Mouse (Mus musculus) cerebral cortex, adult 2 months (tissue): ENCODE data around the gene Gm39566.

Experiments
- WGBS: fragments of 180-500 bp; shearing (Covaris S2); methylation state at CpG from one replicate; pipeline ENCODE4 v1.1.7; 2018; 5-methylcytosine and 5-hydroxymethylcytosine counted together

The Gm39566 gene

DNA sequence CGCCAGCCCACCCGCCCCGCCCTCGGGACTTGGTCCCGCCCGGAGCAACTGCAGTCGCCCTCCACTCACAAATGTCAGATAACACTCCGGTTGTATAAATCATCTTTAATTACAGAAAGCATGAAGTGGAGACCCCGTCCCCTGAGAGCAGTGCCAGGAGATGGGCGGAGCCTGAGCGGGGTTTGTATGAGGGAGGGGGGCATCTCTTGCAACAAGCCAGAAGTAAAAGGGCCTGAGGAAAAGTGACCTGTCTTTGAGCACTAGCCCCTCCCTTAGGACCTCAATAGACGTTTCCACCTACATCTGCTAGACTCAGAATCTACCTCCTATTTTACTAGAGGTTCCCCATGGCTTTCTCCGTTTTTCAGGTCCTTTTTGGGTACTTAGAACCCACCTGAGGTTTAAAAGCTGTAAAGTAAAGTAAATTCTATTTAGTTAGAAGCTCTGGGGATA is 19.1 kb downstream of the Gm39566 start:
- WGBS: 11% methylated on average over 13 of the region's 13 CpGs

DNA sequence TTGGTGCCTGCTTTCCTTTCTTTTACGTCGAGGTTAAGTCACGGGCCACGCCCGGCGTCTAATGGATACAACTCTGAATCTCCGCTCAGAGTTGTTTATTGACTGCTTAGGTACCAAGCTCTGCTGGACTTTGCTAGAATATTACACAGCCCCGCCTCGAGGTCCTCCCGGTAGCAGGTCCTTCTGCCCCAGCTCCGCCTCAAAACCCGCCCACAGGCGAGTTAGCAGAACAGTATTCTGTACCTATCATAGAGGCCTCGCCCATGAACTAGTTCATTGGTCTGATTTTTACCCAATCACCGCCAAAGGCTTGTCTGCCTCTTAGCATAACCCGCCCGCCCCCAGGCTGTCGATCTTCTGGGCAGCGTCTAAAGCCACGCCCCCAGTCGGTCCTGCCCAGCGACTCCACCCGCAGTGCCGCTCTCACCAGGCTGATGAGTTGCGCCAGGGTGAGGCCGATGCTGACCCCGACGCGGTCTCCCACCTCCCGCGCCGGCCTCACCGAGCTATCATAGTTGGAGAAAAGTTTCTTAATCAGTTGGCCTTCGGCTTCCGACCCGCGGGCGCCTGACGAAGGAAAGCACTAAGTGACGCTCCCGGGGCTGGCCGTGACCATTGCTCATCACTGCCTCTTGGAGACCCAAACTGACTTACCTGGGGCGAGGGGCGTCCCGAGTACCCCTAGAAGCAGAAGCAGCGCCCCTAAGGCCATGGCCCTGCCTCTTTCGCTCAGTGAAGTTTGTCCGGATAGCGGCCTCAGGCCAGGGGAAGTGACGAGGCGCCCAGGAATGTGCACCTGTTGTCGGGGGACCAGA is 19.7 kb downstream of the Gm39566 start, which contains the start of gene Chrnb1:
Chrnb1 (minus strand) TSS at position 776 of the 815 bp plus-strand sequence.
- 2% methylated on average over 52 of the region's 52 CpGs for WGBS

DNA sequence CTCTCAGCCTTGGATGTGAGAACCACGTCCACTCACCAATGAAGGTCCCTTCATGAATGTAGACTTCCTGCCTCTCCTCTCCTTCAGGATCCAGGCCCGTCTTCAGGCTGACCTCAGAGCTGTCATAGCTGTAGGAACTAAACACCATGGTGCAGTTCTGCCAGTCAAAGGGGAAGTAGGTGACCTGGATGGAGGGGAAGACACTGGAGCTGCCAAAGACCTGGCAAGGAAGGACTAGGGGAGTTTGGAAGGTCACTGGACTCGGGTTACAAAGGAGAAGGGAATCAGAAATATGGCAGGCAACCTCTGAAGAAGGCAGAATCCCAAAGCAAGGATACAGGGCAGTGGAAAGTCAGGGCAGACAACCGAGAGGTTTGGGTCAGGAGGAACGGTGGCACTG is 21.7 kb downstream of the Gm39566 start:
- 77% methylated on average over 5 of the region's 5 CpGs for WGBS

- WGBS: 36% methylated on average over 5 of the region's 5 CpGs
Measured at GRCm38 (mm10) chr11:69791420-69791819, 23.7 kb downstream of the Gm39566 start.

DNA sequence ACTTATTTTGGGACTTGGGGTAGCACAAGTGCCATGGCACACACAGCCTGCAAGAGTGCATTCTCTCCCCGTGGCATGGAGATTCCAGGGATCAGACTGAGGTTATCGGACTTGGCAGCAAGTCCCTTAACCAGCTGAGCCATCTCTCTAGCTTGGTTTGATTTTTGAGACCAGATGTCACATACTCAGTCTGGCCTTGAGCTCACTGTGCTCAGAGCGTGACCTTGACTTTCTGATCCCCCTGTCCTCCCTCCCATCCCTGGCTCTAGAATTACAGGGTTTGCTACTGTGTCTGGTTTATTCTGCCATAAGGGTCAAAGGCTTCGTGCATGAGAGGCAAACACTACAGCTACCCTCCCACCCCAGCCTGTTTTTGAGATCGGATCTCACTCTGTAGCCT is 25.7 kb downstream of the Gm39566 start:
- 82% methylated on average over 5 of the region's 5 CpGs for WGBS

DNA sequence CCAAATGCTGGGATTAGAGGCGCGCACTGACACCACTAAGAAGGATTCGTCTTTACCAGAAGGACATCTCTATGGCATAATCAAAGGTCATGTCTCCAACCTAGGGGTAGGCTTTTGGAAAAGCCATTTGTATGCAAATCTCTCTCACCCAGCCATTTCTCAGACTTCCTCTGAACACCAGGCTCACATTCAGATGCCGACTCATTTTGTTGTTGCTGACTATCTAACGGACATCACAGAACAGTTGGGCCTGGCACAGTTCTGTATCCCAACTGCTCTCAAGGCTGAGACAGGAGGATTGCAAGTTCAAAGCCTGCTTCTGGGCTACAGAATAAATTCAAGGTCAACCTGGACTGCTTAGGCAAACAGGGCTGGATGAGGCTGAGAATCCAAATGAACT is 27.8 kb downstream of the Gm39566 start:
- WGBS: 86% methylated on average over 5 of the region's 5 CpGs

DNA sequence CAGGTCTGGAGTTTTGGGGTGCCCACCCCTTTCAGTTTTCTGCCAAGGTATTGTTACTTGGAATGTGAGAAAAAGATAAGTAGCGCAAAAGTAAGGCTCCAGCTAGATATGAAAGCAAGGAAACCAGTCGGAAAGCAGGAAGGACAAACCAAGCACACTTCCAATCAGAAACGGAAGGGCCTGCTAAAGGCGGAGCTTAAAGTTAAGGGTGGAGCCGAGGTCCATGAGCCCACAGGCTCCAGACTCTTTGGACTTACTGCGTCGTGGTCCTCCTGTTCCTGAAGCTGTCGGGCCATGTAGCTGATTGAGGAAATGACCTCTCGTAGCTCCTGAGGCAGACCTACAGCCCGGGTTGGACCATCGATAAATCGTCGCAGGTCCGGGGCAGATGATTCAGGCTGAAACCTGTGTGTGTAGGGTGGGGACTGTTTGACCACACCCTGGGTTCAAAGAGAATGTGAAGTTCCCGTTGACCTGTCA is 30.3 kb downstream of the Gm39566 start:
- 43% methylated on average over 15 of the region's 15 CpGs for whole genome bisulfite sequencing

GRCm38 (mm10) chr11:69781828-69782227 is 33.3 kb downstream of the Gm39566 start:
- WGBS: 39% methylated on average over 4 of the region's 4 CpGs

- 58% methylated on average over 7 of the region's 7 CpGs for WGBS
Measured at GRCm38 (mm10) chr11:69778985-69779384, 36.1 kb downstream of the Gm39566 start.

GRCm38 (mm10) chr11:69778258-69778982 is 36.7 kb downstream of the Gm39566 start:
- WGBS: 66% methylated on average over 23 of the region's 23 CpGs

- WGBS: 71% methylated on average over 26 of the region's 26 CpGs
Measured at GRCm38 (mm10) chr11:69777504-69778257, 37.4 kb downstream of the Gm39566 start.

DNA sequence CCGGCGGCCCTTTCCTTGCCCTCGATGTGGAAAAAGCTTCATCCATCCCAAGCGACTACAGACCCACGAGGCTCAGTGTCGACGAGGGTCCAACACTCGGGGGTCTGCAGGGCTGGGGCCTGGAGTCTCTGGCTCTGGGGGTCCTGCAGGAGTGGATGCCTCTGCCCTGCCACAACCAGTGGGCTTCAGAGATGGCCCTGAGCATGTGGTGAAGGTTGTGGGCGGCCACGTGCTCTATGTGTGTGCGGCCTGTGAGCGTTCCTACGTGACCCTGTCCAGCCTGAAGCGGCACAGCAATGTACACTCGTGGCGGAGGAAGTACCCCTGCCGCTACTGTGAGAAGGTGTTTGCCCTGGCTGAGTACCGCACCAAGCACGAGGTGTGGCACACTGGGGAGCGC is 38.6 kb downstream of the Gm39566 start:
- 83% methylated on average over 20 of the region's 20 CpGs for WGBS

- WGBS: 75% methylated on average over 10 of the region's 10 CpGs
Measured at GRCm38 (mm10) chr11:69775716-69776115, 39.4 kb downstream of the Gm39566 start.

DNA sequence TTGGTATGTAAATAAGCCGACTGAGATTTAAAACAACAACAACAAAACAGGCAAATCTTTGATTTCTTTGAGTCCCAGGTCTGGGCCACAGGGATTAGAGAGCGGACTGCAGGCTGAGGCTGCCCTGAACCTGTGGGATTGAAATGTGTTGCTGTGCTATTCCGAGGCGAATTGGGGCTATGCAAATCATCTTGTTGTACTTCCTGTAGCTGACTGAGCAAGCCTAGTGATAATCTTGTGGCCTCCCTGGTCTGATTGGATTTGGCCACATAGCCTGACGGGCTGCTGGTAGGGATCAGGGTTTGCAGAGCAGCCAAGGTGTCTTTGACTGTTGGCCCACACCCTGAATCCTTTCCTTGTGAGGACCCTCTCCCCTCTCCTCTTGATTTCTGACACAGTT is 40.1 kb downstream of the Gm39566 start:
- 58% methylated on average over 5 of the region's 5 CpGs for WGBS

GRCm38 (mm10) chr11:69767625-69767909 is 47.5 kb downstream of the Gm39566 start:
- WGBS: 52% methylated on average over 4 of the region's 4 CpGs

- WGBS: 29% methylated on average over 13 of the region's 13 CpGs
Measured at GRCm38 (mm10) chr11:69766872-69767624, 48.0 kb downstream of the Gm39566 start.

DNA sequence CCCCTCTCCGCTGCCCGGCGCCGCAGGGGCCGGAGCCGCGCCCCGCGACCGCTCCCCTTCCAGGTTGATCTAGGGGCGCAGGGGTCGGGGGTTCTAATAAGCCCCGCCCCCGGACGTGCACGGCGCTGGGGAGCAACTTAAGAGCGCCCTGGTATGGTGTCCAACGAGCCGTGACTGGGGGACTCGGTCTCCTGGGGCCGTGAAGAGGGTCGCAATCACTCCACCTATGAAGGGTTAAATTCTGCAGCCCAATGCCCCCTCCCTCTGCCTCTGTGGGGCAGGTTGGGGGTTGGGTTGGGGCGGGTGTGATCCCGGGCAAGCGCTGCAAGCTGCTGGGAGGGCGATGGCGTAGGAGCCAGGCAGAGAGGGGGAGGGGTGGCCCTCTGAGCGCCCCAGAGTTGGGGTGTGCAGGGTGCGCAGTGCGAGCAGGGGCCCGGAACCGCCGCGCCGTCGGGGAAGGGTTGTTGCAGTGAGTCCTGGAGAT is 48.9 kb downstream of the Gm39566 start:
- under 1% methylated on average over 37 of the region's 37 CpGs for WGBS

DNA sequence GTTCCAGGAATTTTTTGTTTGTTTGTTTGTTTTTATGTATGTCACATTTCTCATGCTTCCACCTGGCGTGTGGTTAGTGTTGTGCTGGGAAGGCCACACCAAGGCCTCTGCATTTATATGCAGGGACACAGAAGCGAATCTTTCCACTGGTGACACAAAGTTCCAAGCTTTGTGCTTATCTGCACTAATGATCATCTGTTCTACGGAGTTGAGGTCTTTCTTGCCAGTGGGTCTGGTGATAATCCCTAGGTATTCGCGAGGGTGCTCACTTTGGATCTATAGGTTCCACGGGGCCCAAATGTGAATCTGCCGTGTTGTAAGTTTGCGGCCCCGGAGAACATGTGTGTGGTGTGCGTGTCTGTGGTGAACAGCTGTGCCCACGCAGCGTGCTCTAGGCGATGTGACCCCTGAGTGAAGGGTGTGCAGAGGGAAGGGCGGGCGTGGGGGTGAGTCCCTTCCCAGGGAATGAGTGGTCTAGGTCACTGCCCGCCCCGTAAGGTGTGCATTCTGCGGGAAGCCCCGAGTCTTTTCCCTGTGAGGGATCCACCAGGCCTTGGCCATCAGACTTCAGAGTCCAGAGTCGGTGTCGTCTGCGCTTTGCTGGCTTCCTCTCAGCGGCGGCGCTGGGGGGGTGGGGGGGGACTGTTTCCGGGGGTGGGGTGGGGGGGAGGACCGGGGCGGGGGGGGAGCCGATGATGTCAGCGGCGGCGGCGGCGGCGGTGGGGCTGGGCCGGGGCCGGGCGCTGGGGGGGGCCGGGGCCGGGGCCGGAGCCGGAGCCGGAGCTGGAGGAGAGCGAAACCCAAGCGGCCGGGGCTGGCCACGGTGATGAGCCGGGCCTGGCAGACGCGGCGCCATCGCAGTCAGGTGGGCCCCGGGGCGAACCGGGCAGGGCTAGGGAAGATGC is 49.6 kb downstream of the Gm39566 start, which contains the start of gene Zbtb4:
Zbtb4 (plus strand) TSS at position 692 of the 905 bp plus-strand sequence.
- 9% methylated on average over 55 of the region's 55 CpGs for WGBS

- WGBS: 80% methylated on average over 7 of the region's 7 CpGs
Measured at GRCm38 (mm10) chr11:69763551-69763950, 51.5 kb downstream of the Gm39566 start.

DNA sequence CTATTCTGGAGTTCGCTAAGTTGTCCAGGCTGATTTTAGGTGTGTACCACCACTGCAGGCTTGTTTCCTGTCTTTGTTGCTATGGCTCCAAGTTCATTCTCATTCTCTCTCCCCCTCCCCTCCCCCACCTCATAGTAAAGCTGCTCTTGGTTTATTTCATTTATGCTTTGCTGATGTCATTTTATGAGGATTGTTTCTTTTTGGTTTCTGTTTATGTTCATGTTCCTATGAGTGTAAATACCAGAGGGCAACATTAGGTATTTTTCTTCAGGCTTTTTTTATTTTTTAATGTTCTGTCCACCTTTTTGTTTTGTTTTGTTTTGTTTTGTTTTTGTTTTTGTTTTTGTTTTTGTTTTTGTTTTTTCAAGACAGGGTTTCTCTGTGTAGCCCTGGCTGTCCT is 53.2 kb downstream of the Gm39566 start, which contains the start of gene Slc35g3:
Slc35g3 (minus strand) TSS at position 101 of the 400 bp plus-strand sequence.
- WGBS: 76% methylated on average over 1 of the region's 1 CpGs
